Comparison of ENCODE assay signal across 7 mouse cellular contexts in genomic region chr12:25097052-25097209, GRCm38 (mm10). TPM values are rescaled to one million over a fixed set of nuclear protein-coding genes. Genes with fewer than 3 reads are reported as not detected.
DNase-seq lines count a peak whose midpoint lies in the region; ATAC-seq and TF ChIP-seq lines count a peak whose summit lies in the region.

Id2 (minus strand) TSS chr12:25097140.

- no peaks in the 10 kb centered on the region for H3K4me1 ChIP-seq in embryonic fibroblast, embryonic 13.5 days (ENCODE audit: control insufficient read depth, insufficient read depth, low read length)
- H3K4me1 ChIP-seq in hindbrain, embryonic 15.5 days (replicated peaks) = peaks cover 66% of the 10 kb centered on the region
- H3K4me1 ChIP-seq in liver, postnatal 0 days (ENCODE audit: insufficient read depth) = peaks cover 25% of the 10 kb centered on the region

- no peaks in the 10 kb centered on the region for H3K36me3 ChIP-seq in hindbrain, embryonic 15.5 days
- H3K36me3 ChIP-seq in liver, postnatal 0 days (replicated peaks; ENCODE audit: insufficient read depth, low read length) = no peaks in the 10 kb centered on the region

- 0% methylated on average over 1 of the region's 1 CpGs for WGBS in hindbrain, embryonic 15.5 days
- 0% methylated on average over 1 of the region's 1 CpGs for WGBS in liver, postnatal 0 days (ENCODE audit: insufficient replicate concordance)

- DNase-seq in thymus, postnatal 0 days (ENCODE audit: low spot score) = no peak
- no peak for DNase-seq in thymus, postnatal 14 days
- DNase-seq in liver, postnatal 0 days = no peak
- no peak for DNase-seq in embryo, embryonic 10 days (ENCODE audit: low spot score)

- H3K9ac ChIP-seq in hindbrain, embryonic 15.5 days = peak within 1 kb of the TSS; percentile 58
- H3K9ac ChIP-seq in liver, postnatal 0 days (replicated peaks) = peak within 1 kb of the TSS; percentile 77

- no peak for ATAC-seq in hindbrain, embryonic 15.5 days (ENCODE audit: low FRiP score, low read depth)
- ATAC-seq in liver, postnatal 0 days = no peak
- no peak for ATAC-seq in frontal cortex, adult (ENCODE audit: low TSS enrichment)

- TF ChIP-seq POLR2A in embryonic fibroblast, embryonic 13.5 days (IDR thresholded peaks at IDR 0.05; ENCODE audit: low read depth, low read length) = no peak

- no peaks in the 10 kb centered on the region for H3K9me3 ChIP-seq in hindbrain, embryonic 15.5 days
- no peaks in the 10 kb centered on the region for H3K9me3 ChIP-seq in liver, postnatal 0 days (ENCODE audit: low read length)

- TF ChIP-seq CTCF in embryonic fibroblast, embryonic 13.5 days (IDR thresholded peaks at IDR 0.05; ENCODE audit: borderline replicate concordance, insufficient read depth, low read length) = no peak
- no peak for TF ChIP-seq CTCF in liver, postnatal 0 days (IDR thresholded peaks at IDR 0.05; ENCODE audit: low read depth)

- peak within 1 kb of the TSS; percentile 60 for H3K4me3 ChIP-seq in embryonic fibroblast, embryonic 13.5 days (ENCODE audit: insufficient read depth, low read length)
- H3K4me3 ChIP-seq in hindbrain, embryonic 15.5 days = peak within 1 kb of the TSS; percentile 64
- H3K4me3 ChIP-seq in liver, postnatal 0 days (ENCODE audit: low read depth, low read length) = peak within 1 kb of the TSS; percentile 79

- 0 out of 2 replicates have a peak, but pooled peaks cover 3% of the 10 kb centered on the region for H3K27me3 ChIP-seq in hindbrain, embryonic 15.5 days
- peaks cover 32% of the 10 kb centered on the region for H3K27me3 ChIP-seq in liver, postnatal 0 days (ENCODE audit: insufficient read depth, low read length)

- H3K4me2 ChIP-seq in hindbrain, embryonic 15.5 days = peak within 1 kb of the TSS; percentile 98
- peak within 1 kb of the TSS; percentile 92 for H3K4me2 ChIP-seq in liver, postnatal 0 days (ENCODE audit: low read depth, low read length)

- peak within 1 kb of the TSS; percentile 82 for H3K27ac ChIP-seq in embryonic fibroblast, embryonic 13.5 days (ENCODE audit: insufficient read depth, low read length)
- peak within 1 kb of the TSS; percentile 91 for H3K27ac ChIP-seq in hindbrain, embryonic 15.5 days (replicated peaks)
- peak within 1 kb of the TSS; percentile 98 for H3K27ac ChIP-seq in liver, postnatal 0 days (ENCODE audit: low read depth)

- TF ChIP-seq EP300 in liver, postnatal 0 days (IDR thresholded peaks at IDR 0.05; ENCODE audit: low read depth) = no peak

RNA-seq across cellular contexts. Expression of gene Id2, which starts in this region (rescaled TPM):
- polyA plus RNA-seq in thymus, postnatal 0 days (2015; fragmentation: Nextera tagmentation; extraction: Ambion mirVana) = 152 and 159 TPM in 2 replicates
- polyA plus RNA-seq in embryonic fibroblast, embryonic 13.5 days (2011; ENCODE audit: insufficient read length, low read depth, missing spikeins) = 40.5 and 73.0 TPM in 2 replicates
- 279 and 312 TPM in 2 replicates for polyA plus RNA-seq in hindbrain, embryonic 15.5 days (2015; fragmentation: Nextera tagmentation; extraction: Ambion mirVana)
- polyA plus RNA-seq in liver, postnatal 0 days (2015; fragmentation: Nextera tagmentation; extraction: Ambion mirVana) = 245 and 376 TPM in 2 replicates
